Mouse (Mus musculus): ENCODE results near the gene Eif2ak2. TPM values are rescaled to one million over a fixed set of nuclear protein-coding genes. Genes with fewer than 3 reads are reported as not detected.

Eif2ak2 gene
- polyA plus RNA-seq, 1 experiment from 2014 or later: 3.4 TPM

DNA sequence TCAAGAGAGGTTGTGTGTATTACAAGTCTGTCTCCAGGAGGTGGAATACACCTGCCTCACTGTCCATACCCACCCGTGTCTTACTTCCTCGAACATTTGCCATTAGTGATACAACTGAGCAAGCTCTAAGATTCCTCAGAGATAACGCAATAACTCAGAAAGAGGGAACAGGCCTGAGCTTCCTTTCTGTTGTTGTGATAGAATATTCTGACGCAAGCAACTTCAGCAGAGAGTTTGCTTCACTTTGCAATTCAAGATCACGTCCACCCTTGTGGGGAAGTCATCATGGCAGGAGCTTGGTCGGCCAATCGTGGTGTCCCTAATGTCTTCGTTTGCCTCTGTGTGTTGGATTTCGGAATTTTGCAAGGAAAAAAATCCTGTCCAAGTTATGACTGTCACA, 8.6 kb upstream of the Eif2ak2 start:
- no peaks in the 10 kb centered on the region for H3K9me3 ChIP-seq
- no peak overlapping the region for H3K4me3 ChIP-seq
- no peaks in the 10 kb centered on the region for H3K36me3 ChIP-seq
- H3K4me1 ChIP-seq (replicated peaks): no peaks in the 10 kb centered on the region
- H3K27me3 ChIP-seq: no peaks in the 10 kb centered on the region
- H3K4me2 ChIP-seq: no peak overlapping the region
- no peak for ATAC-seq (ENCODE audit: low read depth)
- H3K9ac ChIP-seq: no peak overlapping the region
- H3K27ac ChIP-seq (replicated peaks): no peak overlapping the region
- 84% methylated on average over 9 of the region's 9 CpGs for WGBS

DNA sequence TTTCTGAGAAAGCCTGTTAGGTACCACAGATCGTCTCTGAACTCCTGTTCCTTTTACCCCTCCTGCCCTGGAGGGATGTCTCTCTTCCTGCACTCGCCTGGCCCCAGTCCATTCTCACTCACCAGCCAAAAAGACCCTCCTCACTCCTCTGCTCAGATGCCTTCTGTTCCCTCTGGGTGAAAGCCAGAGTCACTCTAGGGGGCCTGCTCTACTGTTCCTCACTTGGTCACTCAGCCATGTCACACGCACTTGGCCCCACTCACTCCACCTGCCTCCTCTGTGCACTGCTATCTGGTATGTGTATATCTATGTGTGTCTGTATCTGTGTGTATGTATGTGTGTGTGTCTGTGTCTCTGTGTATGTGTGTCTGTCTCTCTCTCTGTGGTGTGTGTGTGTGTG, 6.8 kb upstream of the Eif2ak2 start:
- WGBS: 43% methylated on average over 3 of the region's 3 CpGs
- ATAC-seq (ENCODE audit: low read depth): no peak

DNA sequence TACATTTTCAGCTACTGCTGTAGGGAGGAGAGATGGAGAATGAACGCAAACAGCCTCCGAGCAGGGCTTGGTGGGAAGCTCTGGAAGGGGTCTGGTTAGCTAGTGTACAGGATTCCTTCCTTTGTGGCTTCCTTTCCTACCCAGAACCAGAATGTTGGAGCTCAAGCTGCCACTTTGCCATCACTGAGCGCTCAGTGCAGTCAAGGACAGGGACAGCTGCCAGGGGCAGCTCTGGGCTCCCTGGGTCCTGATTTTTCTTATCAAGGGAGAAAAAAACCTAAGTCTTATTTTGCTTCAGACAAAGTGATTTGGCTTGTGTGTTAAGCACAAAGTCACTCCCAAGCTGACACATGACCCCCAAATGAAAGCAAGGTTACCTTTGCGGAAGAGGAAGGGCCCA, 6.2 kb upstream of the Eif2ak2 start:
- 88% methylated on average over 4 of the region's 4 CpGs for WGBS
- no peak for ATAC-seq (ENCODE audit: low read depth)
- H3K4me1 ChIP-seq (replicated peaks): no peaks in the 10 kb centered on the region

More for the DNA sequence above, 6.8 kb upstream of the Eif2ak2 start:
- Histone ChIP-seq H3K9ac (no peak overlapping the region), H3K9me3 (no peaks in the 10 kb centered on the region), H3K27ac (replicated peaks) (no peak overlapping the region), H3K4me3 (no peak overlapping the region), H3K4me1 (replicated peaks) (no peaks in the 10 kb centered on the region), H3K36me3 (no peaks in the 10 kb centered on the region), H3K4me2 (no peak overlapping the region), H3K27me3 (no peaks in the 10 kb centered on the region)

DNA sequence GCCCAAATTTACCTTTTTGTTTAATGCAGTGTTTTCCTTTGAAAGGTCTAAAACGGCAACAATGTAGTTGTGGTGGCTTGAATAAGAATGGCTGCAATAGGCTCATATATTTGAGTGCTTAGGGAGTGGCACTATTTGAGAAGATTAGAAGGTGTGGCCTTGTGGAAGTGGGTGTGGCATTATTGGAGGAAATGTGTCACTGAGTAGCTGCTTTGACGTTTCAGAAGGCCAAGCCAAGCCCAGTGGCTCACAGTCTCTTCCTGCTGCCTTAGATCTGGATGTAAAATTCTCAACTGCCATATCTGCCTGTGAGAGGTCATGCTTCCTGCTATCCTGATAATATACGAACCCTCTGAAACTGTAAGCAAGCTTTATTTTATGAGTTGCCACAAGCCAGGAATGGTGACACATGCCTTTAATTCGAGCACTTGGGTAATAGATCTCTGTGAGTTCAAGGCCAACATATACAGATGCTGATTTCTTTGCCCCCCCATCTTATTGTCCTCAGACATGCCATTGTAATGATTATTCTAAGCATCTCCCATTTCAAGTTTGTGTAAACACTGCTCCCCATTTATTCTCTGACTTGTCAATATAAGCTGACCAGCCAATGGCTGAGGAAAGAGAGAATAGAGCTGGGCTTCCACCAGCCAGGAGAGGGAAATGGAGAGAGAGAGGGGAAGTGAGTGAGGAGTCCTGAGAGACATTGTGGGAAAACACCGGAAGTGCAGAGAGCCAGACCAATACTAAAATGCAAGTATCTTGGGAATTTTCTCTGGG, 3.1 kb upstream of the Eif2ak2 start:
- Histone ChIP-seq H3K9me3 (no peaks in the 10 kb centered on the region), H3K4me1 (replicated peaks) (peaks cover 15% of the 10 kb centered on the region), H3K4me3 (no peak overlapping the region), H3K4me2 (no peak overlapping the region), H3K9ac (no peak overlapping the region), H3K27me3 (no peaks in the 10 kb centered on the region), H3K27ac (replicated peaks) (no peak overlapping the region), H3K36me3 (no peaks in the 10 kb centered on the region)
- no peak for ATAC-seq (ENCODE audit: low read depth)
- 84% methylated on average over 5 of the region's 5 CpGs for WGBS

More for the DNA sequence above, 6.2 kb upstream of the Eif2ak2 start:
- no peak overlapping the region for H3K4me2 ChIP-seq
- no peak overlapping the region for H3K9ac ChIP-seq
- no peaks in the 10 kb centered on the region for H3K36me3 ChIP-seq
- no peak overlapping the region for H3K27ac ChIP-seq (replicated peaks)
- no peaks in the 10 kb centered on the region for H3K27me3 ChIP-seq
- no peak overlapping the region for H3K4me3 ChIP-seq
- H3K9me3 ChIP-seq: no peaks in the 10 kb centered on the region

DNA sequence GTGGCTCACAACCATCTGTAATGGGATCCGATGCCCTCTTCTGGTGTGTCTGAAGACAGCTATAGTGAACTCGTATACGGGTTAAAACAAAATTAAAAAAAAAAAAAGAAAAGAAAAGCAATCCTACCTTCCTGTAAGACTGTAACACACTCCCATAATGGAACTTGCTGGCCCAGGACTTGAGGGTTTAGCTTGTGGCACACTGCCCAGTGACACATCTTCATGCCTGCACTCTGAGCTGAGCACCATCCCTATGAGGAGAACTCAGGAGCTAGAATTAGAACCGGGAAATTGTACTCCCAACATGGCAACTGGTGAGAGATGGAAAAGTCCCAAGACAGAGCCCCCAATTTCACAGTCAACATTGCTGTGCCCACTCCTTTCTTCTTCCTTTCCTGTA, 918 bp upstream of the Eif2ak2 start:
- peaks cover 15% of the 10 kb centered on the region for H3K4me1 ChIP-seq (replicated peaks)
- H3K27me3 ChIP-seq: no peaks in the 10 kb centered on the region
- H3K9me3 ChIP-seq: no peaks in the 10 kb centered on the region
- no peaks in the 10 kb centered on the region for H3K36me3 ChIP-seq
- no peak overlapping the region for H3K27ac ChIP-seq (replicated peaks)
- no peak overlapping the region for H3K9ac ChIP-seq
- H3K4me2 ChIP-seq: no peak overlapping the region
- no peak overlapping the region for H3K4me3 ChIP-seq
- no peak for ATAC-seq (ENCODE audit: low read depth)
- 88% methylated on average over 4 of the region's 4 CpGs for WGBS

DNA sequence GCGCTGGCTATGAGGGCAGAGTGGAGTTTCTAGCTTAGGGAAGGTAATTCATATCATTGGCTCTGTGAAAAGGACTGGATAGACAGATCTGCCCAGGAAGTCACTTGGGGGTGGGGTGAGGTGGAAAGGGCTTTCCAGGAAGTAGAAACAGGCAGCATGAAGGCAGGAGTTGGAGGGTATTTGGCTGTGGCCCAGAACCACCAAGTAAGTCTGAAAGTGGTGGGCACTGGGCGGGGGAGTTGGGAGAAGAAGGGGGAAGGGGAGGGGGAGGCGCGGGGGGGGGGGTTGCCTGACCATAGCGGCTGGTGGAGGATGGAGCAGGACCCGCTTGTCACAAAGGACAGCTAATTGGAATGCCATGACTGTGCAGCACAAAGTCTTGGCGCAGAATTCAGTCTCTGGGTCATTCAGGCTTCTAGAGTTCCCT, 482 bp downstream of the Eif2ak2 start:
- no peaks in the 10 kb centered on the region for H3K36me3 ChIP-seq
- H3K4me1 ChIP-seq (replicated peaks): peaks cover 15% of the 10 kb centered on the region
- peak overlapping the region; percentile 43 for H3K4me3 ChIP-seq
- WGBS: 11% methylated on average over 7 of the region's 7 CpGs
- no peaks in the 10 kb centered on the region for H3K27me3 ChIP-seq
- ATAC-seq (ENCODE audit: low read depth): peak; percentile 70
- peak overlapping the region; percentile 73 for H3K4me2 ChIP-seq
- H3K9ac ChIP-seq: peak overlapping the region; percentile 65
- H3K27ac ChIP-seq (replicated peaks): peak overlapping the region; percentile 33; the same call in 1 of the 2 replicates
- no peaks in the 10 kb centered on the region for H3K9me3 ChIP-seq

DNA sequence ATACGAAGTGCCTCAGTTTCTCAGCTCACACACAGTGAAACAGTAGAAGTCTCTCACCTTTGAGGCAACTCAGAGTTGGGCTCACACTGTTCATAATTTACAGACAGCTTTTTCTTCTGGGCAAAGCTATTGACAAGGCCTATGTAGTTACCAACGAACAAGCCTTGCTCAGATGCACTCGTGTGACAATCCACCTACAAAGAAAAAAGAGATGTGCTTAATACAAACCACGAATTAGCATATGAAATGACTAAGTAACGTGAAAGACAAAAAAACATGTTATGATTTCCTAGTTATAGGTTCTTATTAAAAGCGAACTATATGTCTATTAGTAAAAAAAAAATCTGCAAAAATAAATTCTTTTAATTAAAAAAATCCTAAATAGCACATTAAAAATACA, 8.5 kb downstream of the Eif2ak2 start:
- ATAC-seq (ENCODE audit: low read depth): no peak
- H3K27me3 ChIP-seq: no peaks in the 10 kb centered on the region
- H3K9ac ChIP-seq: no peak overlapping the region
- H3K4me3 ChIP-seq: no peak overlapping the region
- no peaks in the 10 kb centered on the region for H3K9me3 ChIP-seq
- H3K36me3 ChIP-seq: no peaks in the 10 kb centered on the region
- 90% methylated on average over 6 of the region's 6 CpGs for WGBS
- no peaks in the 10 kb centered on the region for H3K4me1 ChIP-seq (replicated peaks)
- no peak overlapping the region for H3K4me2 ChIP-seq
- H3K27ac ChIP-seq (replicated peaks): no peak overlapping the region

DNA sequence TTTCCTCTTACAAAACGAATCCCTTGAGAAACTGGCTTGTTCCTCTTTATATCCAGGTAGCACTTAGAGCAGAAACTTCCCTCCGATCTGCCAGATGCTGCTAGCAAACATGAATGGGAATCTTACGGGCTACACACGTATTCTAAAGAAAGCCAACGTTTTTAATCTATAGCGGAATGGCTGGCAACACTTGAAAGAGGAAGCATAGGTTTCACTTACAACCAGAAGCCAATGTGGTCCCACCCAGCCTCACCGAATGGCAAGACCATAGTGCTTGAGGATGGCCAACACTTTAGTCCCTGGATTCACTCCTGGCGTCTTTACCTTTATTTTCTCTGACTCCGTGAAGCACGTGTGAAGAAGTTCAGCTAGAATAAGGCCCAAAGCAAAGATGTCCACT, 26.1 kb downstream of the Eif2ak2 start:
- H3K27me3 ChIP-seq: no peaks in the 10 kb centered on the region
- H3K27ac ChIP-seq (replicated peaks): no peak overlapping the region
- no peak overlapping the region for H3K4me2 ChIP-seq
- H3K4me3 ChIP-seq: no peak overlapping the region
- ATAC-seq (ENCODE audit: low read depth): no peak
- WGBS: 90% methylated on average over 10 of the region's 10 CpGs
- no peaks in the 10 kb centered on the region for H3K4me1 ChIP-seq (replicated peaks)
- peaks cover 20% of the 10 kb centered on the region; the same call in 1 of the 2 replicates for H3K36me3 ChIP-seq
- no peak overlapping the region for H3K9ac ChIP-seq
- no peaks in the 10 kb centered on the region for H3K9me3 ChIP-seq

DNA sequence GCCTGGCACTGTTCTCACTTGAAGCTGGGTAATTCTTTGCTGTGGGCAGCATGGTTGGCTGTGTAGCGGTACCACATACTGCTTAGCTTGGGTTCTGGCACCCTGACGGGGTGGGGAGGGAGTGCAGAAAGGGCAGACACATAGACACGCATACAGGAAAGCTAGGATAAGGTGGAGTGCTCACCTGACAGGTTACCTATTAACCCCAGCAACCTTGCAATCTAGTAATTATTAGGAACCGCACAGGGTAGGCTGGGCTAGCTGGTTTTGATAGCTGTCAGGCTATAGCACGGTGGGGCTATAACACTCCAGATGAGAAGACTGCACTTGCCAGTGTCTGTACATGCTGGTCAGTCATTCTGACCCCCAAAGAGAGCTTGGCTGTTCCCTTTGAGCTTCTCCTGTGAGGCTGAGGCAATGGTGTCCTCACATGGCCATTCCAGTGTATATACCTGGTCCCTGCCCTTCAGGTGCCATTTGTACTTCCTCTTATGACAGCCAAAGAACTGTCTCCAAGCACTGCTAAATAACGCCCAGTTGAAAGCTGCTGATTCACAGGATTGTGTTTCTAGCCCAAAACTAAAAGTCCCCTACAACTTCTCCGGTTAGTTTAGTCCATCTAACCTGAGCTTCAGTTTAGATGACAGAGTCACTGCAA, 40.0 kb downstream of the Eif2ak2 start:
- no peaks in the 10 kb centered on the region for H3K27me3 ChIP-seq
- no peaks in the 10 kb centered on the region for H3K4me1 ChIP-seq (replicated peaks)
- H3K9ac ChIP-seq: no peak overlapping the region
- H3K4me2 ChIP-seq: no peak overlapping the region
- no peak overlapping the region for H3K4me3 ChIP-seq
- WGBS: 94% methylated on average over 7 of the region's 7 CpGs
- no peaks in the 10 kb centered on the region for H3K9me3 ChIP-seq
- no peak for ATAC-seq (ENCODE audit: low read depth)
- peaks cover 86% of the 10 kb centered on the region for H3K36me3 ChIP-seq
- no peak overlapping the region for H3K27ac ChIP-seq (replicated peaks)

DNA sequence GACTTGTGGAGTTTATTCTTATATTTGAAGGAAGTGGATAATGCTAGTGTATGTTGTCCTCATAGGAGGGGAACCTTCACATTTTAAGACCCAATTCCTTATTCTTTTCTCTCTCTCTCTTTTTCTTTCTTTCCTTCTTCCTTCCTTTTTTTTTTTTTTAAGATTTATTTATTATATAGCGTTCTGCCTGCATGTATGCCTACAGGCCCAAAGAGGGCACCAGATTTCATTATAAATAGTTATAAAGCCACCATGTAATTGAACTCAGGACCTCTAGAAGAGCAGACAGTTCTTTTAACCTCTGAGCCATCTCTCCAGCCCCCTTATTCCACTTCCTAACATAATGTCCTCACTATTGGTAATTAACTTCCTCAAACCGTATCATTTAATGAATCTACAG, 46.3 kb downstream of the Eif2ak2 start:
- ATAC-seq (ENCODE audit: low read depth): no peak
- Histone ChIP-seq H3K36me3 (peaks cover 32% of the 10 kb centered on the region), H3K4me3 (peak overlapping the region; percentile 89), H3K4me2 (peak overlapping the region; percentile 88), H3K9ac (peak overlapping the region; percentile 70), H3K27ac (replicated peaks) (peak overlapping the region; percentile 86), H3K4me1 (replicated peaks) (peaks cover 26% of the 10 kb centered on the region), H3K9me3 (no peaks in the 10 kb centered on the region), H3K27me3 (no peaks in the 10 kb centered on the region)
- 32% methylated on average over 2 of the region's 2 CpGs for WGBS

DNA sequence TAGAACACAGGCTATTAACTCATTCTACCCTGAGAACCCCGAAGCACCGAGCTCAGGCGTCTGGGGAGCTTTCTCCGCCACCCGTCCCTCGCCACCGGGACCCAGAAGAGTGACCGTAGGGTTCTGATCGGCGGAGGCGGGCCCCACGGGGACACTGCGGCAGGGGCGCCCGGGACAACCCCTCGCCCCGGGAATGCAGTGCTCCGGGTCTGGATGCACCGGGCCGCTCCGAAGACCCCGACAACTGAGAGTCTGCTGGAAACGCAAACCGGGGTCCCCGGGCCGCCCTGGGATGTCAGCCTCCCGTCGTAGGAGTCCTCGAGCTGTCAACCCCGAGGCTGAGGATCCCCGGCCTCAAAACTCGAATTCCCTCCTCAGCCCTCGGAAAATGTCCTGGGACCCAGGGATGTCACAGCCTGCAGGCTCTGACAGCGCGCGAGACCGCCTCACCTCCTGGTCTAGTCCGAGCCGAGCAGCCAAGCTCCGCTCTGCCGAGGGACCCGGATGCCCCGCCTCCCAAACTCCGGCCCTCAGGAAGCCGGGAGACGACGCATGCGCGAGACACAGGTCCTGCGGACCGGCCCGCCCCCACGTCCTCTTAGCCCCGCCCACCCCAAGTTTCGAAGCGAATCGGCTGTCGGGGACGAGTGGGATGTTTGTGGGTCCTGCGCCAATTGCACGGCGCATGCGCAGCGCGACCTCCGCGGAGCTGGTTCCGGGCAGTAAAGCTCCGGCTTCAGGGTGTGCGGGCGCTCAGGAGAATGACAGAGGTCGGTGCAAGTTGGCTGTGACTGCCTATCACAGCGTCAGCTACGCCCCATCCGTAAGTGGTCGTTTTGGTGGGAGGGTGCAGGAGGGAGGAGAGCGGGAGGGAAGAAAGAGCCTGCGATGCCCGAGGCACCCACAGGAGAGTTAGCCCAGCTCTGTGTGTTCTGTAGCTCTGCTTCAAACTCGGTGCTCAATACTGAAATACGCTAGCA, 47.2 kb downstream of the Eif2ak2 start, which contains the start of the genes Heatr5b and Gpatch11:
TSS of gene Heatr5b (minus strand) at position 509 of the 980 bp plus-strand sequence.
TSS of gene Gpatch11 (plus strand) at position 712 of the 980 bp plus-strand sequence.
- peaks cover 35% of the 10 kb centered on the region for H3K36me3 ChIP-seq
- H3K4me3 ChIP-seq: peak within 1 kb of the TSS; percentile 89
- peak within 1 kb of the TSS; percentile 88 for H3K4me2 ChIP-seq
- peak within 1 kb of the TSS; percentile 90 for H3K9ac ChIP-seq
- H3K9me3 ChIP-seq: no peaks in the 10 kb centered on the region
- H3K27me3 ChIP-seq: no peaks in the 10 kb centered on the region
- peak within 1 kb of the TSS; percentile 88 for H3K27ac ChIP-seq (replicated peaks)
- H3K4me1 ChIP-seq (replicated peaks): peaks cover 26% of the 10 kb centered on the region
- WGBS: under 1% methylated on average over 81 of the region's 81 CpGs
- peak; percentile 99 for ATAC-seq (ENCODE audit: low read depth)
